13 mouse cellular contexts compared by ENCODE assay signal in genomic region chr9:57431202-57431601, GRCm38 (mm10). TPM values are rescaled to one million over a fixed set of nuclear protein-coding genes. Genes with fewer than 3 reads are reported as not detected.
A peak's percentile ranks its signal among the peaks of the same experiment; 100 is the strongest.
DNase-seq lines count a peak whose midpoint lies in the region; ATAC-seq and TF ChIP-seq lines count a peak whose summit lies in the region.
"Had no signal": no experiment of that assay in that cellular context is flagged by ENCODE, and none has a peak within 500 bp of the region (broad histone marks: within the 10 kb centered on the region; RNA-seq: fewer than 3 reads in every experiment).

No protein-coding gene starts in this region.

- H3K4me3 ChIP-seq in intestine, embryonic 16.5 days (ENCODE audit: low read length), result no peak overlapping the region
- no peak overlapping the region for H3K4me3 ChIP-seq in intestine, embryonic 15.5 days (replicated peaks)
- no peak overlapping the region for H3K4me3 ChIP-seq in midbrain, embryonic 12.5 days
- no peak overlapping the region for H3K4me3 ChIP-seq in midbrain, postnatal 0 days (ENCODE audit: low read depth, low read length)
- H3K4me3 ChIP-seq in forebrain, embryonic 15.5 days, result no peak overlapping the region
- H3K4me3 ChIP-seq in liver, postnatal 0 days (ENCODE audit: low read depth, low read length), result no peak overlapping the region
- H3K4me3 ChIP-seq in thymus, adult 2 months (ENCODE audit: control insufficient read depth, insufficient read depth, low read length), result no peak overlapping the region
- H3K4me3 ChIP-seq: liver, embryonic 13.5 days had no signal

- no peak overlapping the region for H3K4me2 ChIP-seq in intestine, embryonic 16.5 days (ENCODE audit: low read depth, low read length)
- H3K4me2 ChIP-seq in intestine, embryonic 15.5 days (replicated peaks), result no peak overlapping the region
- no peak overlapping the region for H3K4me2 ChIP-seq in midbrain, embryonic 12.5 days (replicated peaks)
- H3K4me2 ChIP-seq in midbrain, postnatal 0 days (ENCODE audit: low read depth, low read length, poor library complexity, severe bottlenecking), result no peak overlapping the region
- H3K4me2 ChIP-seq in forebrain, embryonic 15.5 days (replicated peaks), result no peak overlapping the region
- H3K4me2 ChIP-seq in liver, postnatal 0 days (ENCODE audit: low read depth, low read length), result no peak overlapping the region
- H3K4me2 ChIP-seq: liver, embryonic 13.5 days had no signal

- 0 out of 2 replicates have a peak overlapping the region, but pooled peaks have one; percentile 8 for H3K27ac ChIP-seq in intestine, embryonic 16.5 days (ENCODE audit: low read length)
- H3K27ac ChIP-seq in intestine, embryonic 15.5 days, result no peak overlapping the region
- peak overlapping the region; percentile 22; the same call in 1 of the 2 replicates for H3K27ac ChIP-seq in midbrain, embryonic 12.5 days (replicated peaks)
- H3K27ac ChIP-seq in midbrain, postnatal 0 days (ENCODE audit: low read depth, low read length), result no peak overlapping the region
- H3K27ac ChIP-seq in forebrain, embryonic 15.5 days (replicated peaks), result no peak overlapping the region
- no peak overlapping the region for H3K27ac ChIP-seq in liver, postnatal 0 days (ENCODE audit: low read depth)
- no peak overlapping the region for H3K27ac ChIP-seq in thymus, adult 2 months (ENCODE audit: control insufficient read depth, insufficient read depth, low read length)
- H3K27ac ChIP-seq: liver, embryonic 13.5 days had no signal

- H3K9ac ChIP-seq in intestine, embryonic 16.5 days (ENCODE audit: low read depth, low read length), result no peak overlapping the region
- H3K9ac ChIP-seq in intestine, embryonic 15.5 days, result no peak overlapping the region
- H3K9ac ChIP-seq in midbrain, embryonic 12.5 days (replicated peaks), result 0 out of 2 replicates have a peak overlapping the region, but pooled peaks have one; percentile 3
- H3K9ac ChIP-seq in midbrain, postnatal 0 days (replicated peaks; ENCODE audit: low read length, poor library complexity, severe bottlenecking), result no peak overlapping the region
- peak overlapping the region; percentile 9; the same call in 1 of the 2 replicates for H3K9ac ChIP-seq in forebrain, embryonic 15.5 days (replicated peaks)
- no peak overlapping the region for H3K9ac ChIP-seq in liver, postnatal 0 days (replicated peaks)
- H3K9ac ChIP-seq: liver, embryonic 13.5 days had no signal

- DNase-seq in midbrain, postnatal 0 days (ENCODE audit: low spot score), result no peak
- peak; percentile 47 for DNase-seq in kidney, postnatal 14 days
- no peak for DNase-seq in liver, postnatal 0 days
- no peak for DNase-seq in thymus, adult 2 months
- DNase-seq: adrenal gland, postnatal 10 days; liver, embryonic 13.5 days; right cerebral cortex, postnatal 14 days; thymus, postnatal 36 days had no signal

- no peak for TF ChIP-seq EP300 in liver, postnatal 0 days (IDR thresholded peaks at IDR 0.05; ENCODE audit: low read depth)

- H3K4me1 ChIP-seq in intestine, embryonic 16.5 days (ENCODE audit: control insufficient read depth, insufficient read depth, low read length), result peaks cover 26% of the 10 kb centered on the region
- peaks cover 24% of the 10 kb centered on the region for H3K4me1 ChIP-seq in intestine, embryonic 15.5 days (replicated peaks)
- peaks cover 14% of the 10 kb centered on the region for H3K4me1 ChIP-seq in midbrain, embryonic 12.5 days
- H3K4me1 ChIP-seq in midbrain, postnatal 0 days (ENCODE audit: insufficient read depth, low read length), result no peaks in the 10 kb centered on the region
- peaks cover 17% of the 10 kb centered on the region for H3K4me1 ChIP-seq in forebrain, embryonic 15.5 days
- H3K4me1 ChIP-seq in liver, postnatal 0 days (ENCODE audit: insufficient read depth), result peaks cover 25% of the 10 kb centered on the region
- peaks cover 15% of the 10 kb centered on the region for H3K4me1 ChIP-seq in thymus, adult 2 months (replicated peaks; ENCODE audit: control insufficient read depth, insufficient read depth, low read length)

- no peaks in the 10 kb centered on the region for H3K36me3 ChIP-seq in intestine, embryonic 16.5 days (ENCODE audit: control insufficient read depth, insufficient read depth, low read length)
- no peaks in the 10 kb centered on the region for H3K36me3 ChIP-seq in intestine, embryonic 15.5 days
- H3K36me3 ChIP-seq in midbrain, embryonic 12.5 days, result 0 out of 2 replicates have a peak, but pooled peaks cover 2% of the 10 kb centered on the region
- no peaks in the 10 kb centered on the region for H3K36me3 ChIP-seq in midbrain, postnatal 0 days (ENCODE audit: insufficient read depth, low read length)
- H3K36me3 ChIP-seq in forebrain, embryonic 15.5 days, result no peaks in the 10 kb centered on the region
- H3K36me3 ChIP-seq in liver, postnatal 0 days (replicated peaks; ENCODE audit: insufficient read depth, low read length), result no peaks in the 10 kb centered on the region
- no peaks in the 10 kb centered on the region for H3K36me3 ChIP-seq in thymus, adult 2 months (ENCODE audit: control insufficient read depth, insufficient read depth, low read length)
- H3K36me3 ChIP-seq: liver, embryonic 13.5 days had no signal

- ATAC-seq in intestine, embryonic 16.5 days, result peak; percentile 55
- ATAC-seq in intestine, embryonic 15.5 days, result no peak
- no peak for ATAC-seq in midbrain, embryonic 12.5 days (ENCODE audit: low FRiP score, low read depth)
- no peak for ATAC-seq in midbrain, postnatal 0 days (ENCODE audit: low FRiP score)
- ATAC-seq in forebrain, embryonic 15.5 days (replicated peaks), result no peak
- no peak for ATAC-seq in liver, postnatal 0 days

- TF ChIP-seq CTCF in midbrain, postnatal 0 days (IDR thresholded peaks at IDR 0.05), result no peak
- no peak for TF ChIP-seq CTCF in liver, postnatal 0 days (IDR thresholded peaks at IDR 0.05; ENCODE audit: low read depth)
- TF ChIP-seq CTCF in thymus, adult 2 months (IDR thresholded peaks at IDR 0.05; ENCODE audit: borderline replicate concordance, control insufficient read depth, extremely low read depth, insufficient read depth, low read length, poor library complexity), result no peak

- 53% methylated on average over 9 of the region's 9 CpGs for WGBS in intestine, embryonic 16.5 days
- WGBS in intestine, embryonic 15.5 days, result 51% methylated on average over 9 of the region's 9 CpGs
- WGBS in midbrain, embryonic 12.5 days, result 20% methylated on average over 9 of the region's 9 CpGs
- 19% methylated on average over 9 of the region's 9 CpGs for WGBS in midbrain, postnatal 0 days
- WGBS in forebrain, embryonic 15.5 days, result 24% methylated on average over 9 of the region's 9 CpGs
- 58% methylated on average over 9 of the region's 9 CpGs for WGBS in liver, postnatal 0 days (ENCODE audit: insufficient replicate concordance)
- 92% methylated on average over 9 of the region's 9 CpGs for WGBS in thymus, adult 2 months

- H3K27me3 ChIP-seq in intestine, embryonic 16.5 days (replicated peaks; ENCODE audit: control insufficient read depth, insufficient read depth, low read length), result no peaks in the 10 kb centered on the region
- H3K27me3 ChIP-seq in intestine, embryonic 15.5 days (replicated peaks), result no peaks in the 10 kb centered on the region
- H3K27me3 ChIP-seq in midbrain, embryonic 12.5 days, result peaks cover 9% of the 10 kb centered on the region
- H3K27me3 ChIP-seq in midbrain, postnatal 0 days (ENCODE audit: insufficient read depth, low read length), result no peaks in the 10 kb centered on the region
- H3K27me3 ChIP-seq in forebrain, embryonic 15.5 days, result no peaks in the 10 kb centered on the region
- no peaks in the 10 kb centered on the region for H3K27me3 ChIP-seq in liver, postnatal 0 days (ENCODE audit: insufficient read depth, low read length)
- H3K27me3 ChIP-seq in thymus, adult 2 months (ENCODE audit: control insufficient read depth, insufficient read depth, low read length), result no peaks in the 10 kb centered on the region
- H3K27me3 ChIP-seq: liver, embryonic 13.5 days had no signal

- no peaks in the 10 kb centered on the region for H3K9me3 ChIP-seq in intestine, embryonic 16.5 days (ENCODE audit: control insufficient read depth, low read length)
- no peaks in the 10 kb centered on the region for H3K9me3 ChIP-seq in intestine, embryonic 15.5 days
- H3K9me3 ChIP-seq in midbrain, embryonic 12.5 days, result no peaks in the 10 kb centered on the region
- H3K9me3 ChIP-seq in midbrain, postnatal 0 days (ENCODE audit: low read length), result no peaks in the 10 kb centered on the region
- no peaks in the 10 kb centered on the region for H3K9me3 ChIP-seq in forebrain, embryonic 15.5 days
- no peaks in the 10 kb centered on the region for H3K9me3 ChIP-seq in liver, postnatal 0 days (ENCODE audit: low read length)
- H3K9me3 ChIP-seq: liver, embryonic 13.5 days had no signal

- TF ChIP-seq POLR2A in thymus, adult 2 months (IDR thresholded peaks at IDR 0.05; ENCODE audit: control insufficient read depth, extremely low read depth, insufficient read depth, low read length, poor library complexity), result no peak

RNA-seq across cellular contexts. Expression of gene Ppcdc, which starts 8.7 kb away (rescaled TPM):
- polyA plus RNA-seq in intestine, embryonic 16.5 days (2015; fragmentation: Nextera tagmentation; extraction: Ambion mirVana), result 25.2 and 29.4 TPM in 2 replicates
- polyA plus RNA-seq in intestine, embryonic 15.5 days (2015; fragmentation: Nextera tagmentation; extraction: Ambion mirVana), result 25.0 and 30.1 TPM in 2 replicates
- 21.9 and 23.3 TPM in 2 replicates for polyA plus RNA-seq in midbrain, embryonic 12.5 days (2016; fragmentation: Nextera tagmentation; extraction: Ambion mirVana)
- total RNA-seq in midbrain, postnatal 0 days (2014; rRNA removed), result 23.1 and 29.7 TPM in 2 replicates
- 15.0 and 17.6 TPM in 2 replicates for polyA plus RNA-seq in midbrain, postnatal 0 days (2015; fragmentation: Nextera tagmentation; extraction: Ambion mirVana)
- 21.3 and 29.5 TPM in 2 replicates for polyA plus RNA-seq in forebrain, embryonic 15.5 days (2015; fragmentation: Nextera tagmentation; extraction: Ambion mirVana)
- 10.7 and 11.5 TPM in 2 replicates for polyA plus RNA-seq in liver, postnatal 0 days (2015; fragmentation: Nextera tagmentation; extraction: Ambion mirVana)
- polyA plus RNA-seq in thymus, adult 2 months (2012; rRNA removed), result 73.8 and 82.9 TPM in 2 replicates

RNA-seq across cellular contexts. Expression of gene Scamp5, which starts 36.7 kb away (rescaled TPM):
- 15.2 and 16.2 TPM in 2 replicates for polyA plus RNA-seq in intestine, embryonic 16.5 days (2015; fragmentation: Nextera tagmentation; extraction: Ambion mirVana)
- polyA plus RNA-seq in intestine, embryonic 15.5 days (2015; fragmentation: Nextera tagmentation; extraction: Ambion mirVana), result 14.1 and 16.4 TPM in 2 replicates
- polyA plus RNA-seq in midbrain, embryonic 12.5 days (2016; fragmentation: Nextera tagmentation; extraction: Ambion mirVana), result 48.6 and 49.8 TPM in 2 replicates
- 389 and 404 TPM in 2 replicates for total RNA-seq in midbrain, postnatal 0 days (2014; rRNA removed)
- 206 and 213 TPM in 2 replicates for polyA plus RNA-seq in midbrain, postnatal 0 days (2015; fragmentation: Nextera tagmentation; extraction: Ambion mirVana)
- polyA plus RNA-seq in forebrain, embryonic 15.5 days (2015; fragmentation: Nextera tagmentation; extraction: Ambion mirVana), result 102 and 106 TPM in 2 replicates
- polyA plus RNA-seq in liver, postnatal 0 days (2015; fragmentation: Nextera tagmentation; extraction: Ambion mirVana), result 6.5 and 8.4 TPM in 2 replicates
- polyA plus RNA-seq in thymus, adult 2 months (2012; rRNA removed), result 9.3 and 12.1 TPM in 2 replicates
- total RNA-seq: megakaryocyte-erythroid progenitor cell, adult 5-6 weeks had no signal

Comparison
In these comparisons a context has a peak if more than half of its experiments do, and no peak if none do; other contexts are left out.
1. H3K27ac ChIP-seq: peak in intestine, embryonic 16.5 days (single experiment) and midbrain, embryonic 12.5 days (single experiment); none in intestine, embryonic 15.5 days (single experiment), midbrain, postnatal 0 days (single experiment), forebrain, embryonic 15.5 days (single experiment), liver, postnatal 0 days (single experiment) and thymus, adult 2 months (single experiment).
2. H3K9ac ChIP-seq: peak in midbrain, embryonic 12.5 days (single experiment) and forebrain, embryonic 15.5 days (single experiment); none in intestine, embryonic 16.5 days (single experiment), intestine, embryonic 15.5 days (single experiment), midbrain, postnatal 0 days (single experiment) and liver, postnatal 0 days (single experiment).